Mouse (Mus musculus) thymus, adult 2 months (tissue): ENCODE measurements at regions not wholly inside any gene's neighbourhood (a gene's known extent, or its start where the extent isn't known, plus 50 kb on each side); places are given as distances from the start of the nearest gene placed in this dataset.

Experiments used
- CTCF ChIP-seq: fragments of 200-500 bp; IDR thresholded peaks from 2 replicates; pipeline ENCODE4 v1.5.1; 2012; ENCODE audit warnings: mild to moderate bottlenecking, control low read depth, low read length, moderate library complexity, borderline replicate concordance; ENCODE audit not compliant: control insufficient read depth, poor library complexity, insufficient read depth; ENCODE audit errors: extremely low read depth
- POLR2A ChIP-seq: fragments of 200-500 bp; IDR thresholded peaks from 2 replicates; pipeline ENCODE4 v1.6.1; 2012; ENCODE audit warnings: mild to moderate bottlenecking, low read length, control low read depth, moderate library complexity; ENCODE audit not compliant: control insufficient read depth, poor library complexity, insufficient read depth; ENCODE audit errors: extremely low read depth

- TF ChIP-seq POLR2A (no peak), CTCF (no peak)
Observed at GRCm38 (mm10) chr5:97697581-97698134, 240.8 kb upstream of the Gk2 start.
